24 mouse cellular contexts compared by ENCODE assay signal in genomic region chr5:67382556-67382955, GRCm38 (mm10). TPM values are rescaled to one million over a fixed set of nuclear protein-coding genes. Genes with fewer than 3 reads are reported as not detected.
A peak's percentile ranks its signal among the peaks of the same experiment; 100 is the strongest.
DNase-seq lines count a peak whose midpoint lies in the region; ATAC-seq and TF ChIP-seq lines count a peak whose summit lies in the region.
"Had no signal": no experiment of that assay in that cellular context is flagged by ENCODE, and none has a peak within 500 bp of the region (broad histone marks: within the 10 kb centered on the region; RNA-seq: fewer than 3 reads in every experiment).

No protein-coding gene starts in this region.

- H3K36me3 ChIP-seq in kidney, postnatal 0 days (ENCODE audit: insufficient read depth, low read length) = no peaks in the 10 kb centered on the region
- H3K36me3 ChIP-seq: embryonic facial prominence, embryonic 12.5 days; G1E had no signal

- no peak overlapping the region for H3K4me3 ChIP-seq in kidney, postnatal 0 days (replicated peaks; ENCODE audit: low read depth, low read length)
- H3K4me3 ChIP-seq: embryonic facial prominence, embryonic 10.5 days; embryonic facial prominence, embryonic 12.5 days had no signal

- DNase-seq in gastrocnemius, adult 18-20 months (ENCODE audit: low spot score) = peak; percentile 5
- no peak for DNase-seq in gastrocnemius, adult 8-10 months (ENCODE audit: low spot score in 2 of 2)
- DNase-seq in heart, adult 11 months = peak; percentile 62
- no peak for DNase-seq in heart, postnatal 4 days
- DNase-seq in kidney, postnatal 0 days (ENCODE audit: low spot score) = peak; percentile 25
- no peak for DNase-seq in kidney, postnatal 4 days
- DNase-seq: adrenal gland, adult 8-10 months; adrenal gland, postnatal 14 days; adrenal gland, postnatal 36 days; B cell, adult 2 months; cerebellum, adult 11-12 months; cerebellum, adult 2 months; cerebellum, adult 9-10 months; cerebellum, postnatal 10 days; cerebellum, postnatal 25 days had no signal

- no peaks in the 10 kb centered on the region for H3K27me3 ChIP-seq in kidney, postnatal 0 days (ENCODE audit: insufficient read depth, low read length)
- H3K27me3 ChIP-seq: CH12.LX; embryonic facial prominence, embryonic 12.5 days had no signal

- H3K9ac ChIP-seq in kidney, postnatal 0 days (ENCODE audit: low read depth, low read length) = no peak overlapping the region
- H3K9ac ChIP-seq: embryonic facial prominence, embryonic 12.5 days had no signal

- no peak for TF ChIP-seq CTCF in kidney, postnatal 0 days (IDR thresholded peaks at IDR 0.05; ENCODE audit: low read depth)

- no peaks in the 10 kb centered on the region for H3K4me1 ChIP-seq in kidney, postnatal 0 days (replicated peaks; ENCODE audit: insufficient read depth, low read length)
- H3K4me1 ChIP-seq: embryonic facial prominence, embryonic 12.5 days had no signal

- no peaks in the 10 kb centered on the region for H3K9me3 ChIP-seq in kidney, postnatal 0 days (replicated peaks; ENCODE audit: low read length)
- H3K9me3 ChIP-seq: embryonic facial prominence, embryonic 10.5 days; embryonic facial prominence, embryonic 12.5 days; G1E had no signal

- H3K4me2 ChIP-seq in kidney, postnatal 0 days (ENCODE audit: low read length) = no peak overlapping the region
- H3K4me2 ChIP-seq: embryonic facial prominence, embryonic 12.5 days had no signal

- no peak for ATAC-seq in kidney, postnatal 0 days (replicated peaks; ENCODE audit: low FRiP score, low read depth)
- ATAC-seq: activated CD4-positive, CD25-positive, alpha-beta regulatory T cell, adult 4 months; CD4-positive, CD25-positive, alpha-beta regulatory T cell, adult 4 months; forebrain, embryonic 14.5 days; forebrain, embryonic 16.5 days; Patski had no signal

- 60% methylated on average over 7 of the region's 7 CpGs for WGBS in kidney, postnatal 0 days

- H3K27ac ChIP-seq in kidney, postnatal 0 days = no peak overlapping the region
- H3K27ac ChIP-seq: embryonic facial prominence, embryonic 10.5 days; embryonic facial prominence, embryonic 12.5 days had no signal

RNA-seq across cellular contexts. Expression of gene Bend4, which starts 45.6 kb away (rescaled TPM):
- total RNA-seq in gastrocnemius, adult 18-20 months (2021) = under 1 TPM; 0.21 to 0.24 TPM
- total RNA-seq in gastrocnemius, adult 8-10 months (2022) = under 1 TPM; 0.11 to 0.22 (median 0.14) TPM
- total RNA-seq in heart, postnatal 4 days (2021) = 10 to 100 TPM; 15.0 to 16.5 TPM
- 2.2 and 2.7 TPM in 2 replicates for polyA plus RNA-seq in kidney, postnatal 0 days (2015; fragmentation: Nextera tagmentation; extraction: Ambion mirVana)
- total RNA-seq: CH12.LX had no signal

Comparison
In these comparisons a context has a peak if more than half of its experiments do, and no peak if none do; other contexts are left out.
1. DNase-seq: peak in gastrocnemius, adult 18-20 months (single experiment), heart, adult 11 months (single experiment) and kidney, postnatal 0 days (single experiment); none in gastrocnemius, adult 8-10 months (0 of 2), heart, postnatal 4 days (single experiment) and kidney, postnatal 4 days (0 of 2).
2. RNA of gene Bend4, which starts 45.6 kb away (total RNA-seq): 15.0 to 16.5 TPM in heart, postnatal 4 days; 0.21 to 0.24 TPM in gastrocnemius, adult 18-20 months and 0.11 to 0.22 TPM in gastrocnemius, adult 8-10 months; every median in the first group is over 10 times any median in the second.